Mouse (Mus musculus): ENCODE results near the gene 1700001K19Rik. TPM values are rescaled to one million over a fixed set of nuclear protein-coding genes. Genes with fewer than 3 reads are reported as not detected.
A peak's percentile ranks its signal among the peaks of the same experiment; 100 is the strongest.
"Not testable (repeated sequence)": the region's sequence is repeated elsewhere in the genome, so short reads cannot be mapped to it uniquely, and the experiment has no call there.

1700001K19Rik gene
- polyA plus RNA-seq, 1 experiment = not detected

DNA sequence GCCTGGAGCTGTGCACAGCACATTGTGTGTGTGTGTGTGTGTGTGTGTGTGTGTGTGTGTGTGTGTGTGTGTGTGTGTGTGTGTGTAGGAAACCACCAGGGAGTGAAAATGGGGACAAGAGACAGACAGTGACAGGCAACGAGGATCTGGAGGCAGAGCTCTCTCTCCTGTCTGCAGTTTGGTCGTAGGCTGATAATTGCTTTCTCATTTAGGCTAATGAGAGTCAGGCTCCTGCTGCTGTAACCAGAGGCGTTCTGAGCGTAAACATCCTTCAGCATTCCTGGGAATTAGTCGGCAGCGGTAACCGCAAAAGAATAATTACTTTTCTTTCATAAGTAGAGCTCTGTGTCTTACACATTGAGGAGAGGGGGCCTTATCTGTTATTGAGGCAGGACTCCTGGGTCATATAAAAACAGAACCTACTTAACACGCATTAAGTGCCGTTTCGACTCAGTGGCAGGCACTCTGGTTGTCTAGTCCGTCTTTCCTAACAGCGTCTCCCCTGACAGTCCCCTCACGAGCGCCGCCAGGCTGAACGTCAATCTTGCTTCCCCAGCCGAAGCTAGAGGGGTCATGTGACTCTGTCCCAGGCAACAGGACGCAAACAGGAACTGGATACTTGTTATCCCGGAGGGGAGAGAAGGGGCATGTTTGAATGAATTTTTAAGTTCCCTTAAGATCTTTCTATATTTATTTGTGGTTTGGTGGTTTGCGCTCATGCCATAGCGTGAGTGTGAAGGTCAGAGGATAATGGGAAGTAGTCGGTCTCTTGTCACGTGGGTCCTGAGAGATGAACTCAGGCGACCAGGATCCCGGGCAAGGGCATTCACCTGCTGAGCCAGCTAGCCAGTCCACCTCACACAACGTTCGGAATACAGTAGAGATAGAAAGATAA lies 24.2 kb upstream of the 1700001K19Rik start:
- peak overlapping the region; percentile 56 for H3K4me3 ChIP-seq (replicated peaks; ENCODE audit: extremely low read depth, low read depth, low read length)
- peak; percentile 66 for DNase-seq
- 1% methylated on average over 27 of the region's 27 CpGs for WGBS
- peaks cover 6% of the 10 kb centered on the region; the same call in 1 of the 2 replicates for H3K4me1 ChIP-seq (ENCODE audit: control insufficient read depth, insufficient read depth, low read length)
- no peak for TF ChIP-seq POLR2A (IDR thresholded peaks at IDR 0.05; ENCODE audit: borderline replicate concordance, extremely low read depth, low read depth, low read length)

- H3K4me3 ChIP-seq (replicated peaks; ENCODE audit: extremely low read depth, low read depth, low read length); DNase-seq: not testable (repeated sequence)
- WGBS = 84% methylated on average over 4 of the region's 4 CpGs
These were observed 23.0 kb upstream of the 1700001K19Rik start for GRCm38 (mm10) chr12:110705419-110705818.

GRCm38 (mm10) chr12:110703682-110704081 lies 21.3 kb upstream of the 1700001K19Rik start:
- H3K4me3 ChIP-seq (replicated peaks; ENCODE audit: extremely low read depth, low read depth, low read length) = no peak overlapping the region
- peaks cover 6% of the 10 kb centered on the region; the same call in 1 of the 2 replicates for H3K4me1 ChIP-seq (ENCODE audit: control insufficient read depth, insufficient read depth, low read length)
- WGBS = 76% methylated on average over 7 of the region's 7 CpGs
- no peak for DNase-seq
- TF ChIP-seq CTCF (IDR thresholded peaks at IDR 0.05; ENCODE audit: insufficient read depth, low read length) = no peak
- TF ChIP-seq POLR2A (IDR thresholded peaks at IDR 0.05; ENCODE audit: borderline replicate concordance, extremely low read depth, low read depth, low read length) = no peak

More at GRCm38 (mm10) chr12:110705419-110705818, 23.0 kb upstream of the 1700001K19Rik start:
- not testable (repeated sequence) for H3K4me1 ChIP-seq (ENCODE audit: control insufficient read depth, insufficient read depth, low read length)

DNA sequence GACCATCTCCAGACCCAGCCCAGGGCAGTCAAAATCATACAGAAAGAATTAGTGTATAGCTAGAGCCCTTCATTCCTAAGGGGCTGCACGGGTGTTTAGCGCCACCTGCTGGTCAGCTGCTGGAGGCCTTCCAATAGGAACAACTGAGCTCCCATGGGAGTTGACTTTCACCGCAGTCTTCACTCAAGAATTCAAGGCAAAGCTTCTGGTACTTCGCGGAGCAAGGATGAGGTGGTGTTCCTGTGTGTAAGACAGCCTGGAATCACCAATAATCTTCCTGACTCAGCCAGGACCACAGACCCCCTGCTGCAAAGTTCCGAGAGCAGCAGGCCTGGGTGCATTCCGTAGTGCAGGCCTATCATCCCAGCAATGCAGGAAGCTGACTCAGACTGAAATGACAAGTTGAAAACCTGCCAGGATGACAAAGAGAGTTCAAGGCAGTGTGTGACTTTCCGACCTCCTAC lies 20.6 kb upstream of the 1700001K19Rik start:
- peak; percentile 87 for DNase-seq
- TF ChIP-seq POLR2A (IDR thresholded peaks at IDR 0.05; ENCODE audit: borderline replicate concordance, extremely low read depth, low read depth, low read length) (no peak), CTCF (IDR thresholded peaks at IDR 0.05; ENCODE audit: insufficient read depth, low read length) (peak; percentile 92)
- peaks cover 6% of the 10 kb centered on the region; the same call in 1 of the 2 replicates for H3K4me1 ChIP-seq (ENCODE audit: control insufficient read depth, insufficient read depth, low read length)
- WGBS = 14% methylated on average over 8 of the region's 8 CpGs
- H3K4me3 ChIP-seq (replicated peaks; ENCODE audit: extremely low read depth, low read depth, low read length) = no peak overlapping the region

GRCm38 (mm10) chr12:110702556-110702955 lies 20.1 kb upstream of the 1700001K19Rik start, which contains the start of gene Hsp90aa1:
Gene Hsp90aa1, minus strand, starts transcription at chr12:110702728.
- Histone ChIP-seq H3K4me3 (replicated peaks; ENCODE audit: extremely low read depth, low read depth, low read length) (no peak within 1 kb of the TSS), H3K4me1 (ENCODE audit: control insufficient read depth, insufficient read depth, low read length) (peaks cover 6% of the 10 kb centered on the region; the same call in 1 of the 2 replicates)
- TF ChIP-seq POLR2A (IDR thresholded peaks at IDR 0.05; ENCODE audit: borderline replicate concordance, extremely low read depth, low read depth, low read length) = no peak
- TF ChIP-seq CTCF (IDR thresholded peaks at IDR 0.05; ENCODE audit: insufficient read depth, low read length) = no peak
- 44% methylated on average over 4 of the region's 4 CpGs for WGBS
- DNase-seq = no peak

DNA sequence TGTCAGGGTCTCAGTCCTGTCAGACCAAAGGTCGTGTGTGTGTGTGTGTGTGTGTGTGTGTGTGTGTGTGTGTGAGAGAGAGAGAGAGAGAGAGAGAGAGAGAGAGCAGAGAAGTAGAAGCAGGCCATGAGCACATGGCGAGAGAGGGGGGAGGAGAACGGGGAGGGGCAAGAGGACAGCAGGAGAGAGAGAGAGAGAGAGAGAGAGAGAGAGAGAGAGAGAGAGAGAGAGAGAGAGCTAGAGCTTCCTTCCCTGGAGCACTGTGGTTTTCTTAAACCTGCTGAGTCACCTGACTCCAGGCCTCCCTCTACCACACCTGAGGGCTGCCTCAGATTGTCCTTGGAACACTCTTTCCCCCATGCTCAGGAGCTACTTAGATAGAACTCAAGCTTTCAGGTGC lies 18.9 kb upstream of the 1700001K19Rik start:
- H3K4me3 ChIP-seq (replicated peaks; ENCODE audit: extremely low read depth, low read depth, low read length); H3K4me1 ChIP-seq (ENCODE audit: control insufficient read depth, insufficient read depth, low read length); DNase-seq: not testable (repeated sequence)
- WGBS = 27% methylated on average over 3 of the region's 3 CpGs

GRCm38 (mm10) chr12:110700730-110701129 lies 18.3 kb upstream of the 1700001K19Rik start:
- DNase-seq = no peak
- TF ChIP-seq POLR2A (IDR thresholded peaks at IDR 0.05; ENCODE audit: borderline replicate concordance, extremely low read depth, low read depth, low read length) = no peak
- Histone ChIP-seq H3K4me3 (replicated peaks; ENCODE audit: extremely low read depth, low read depth, low read length) (no peak overlapping the region), H3K4me1 (ENCODE audit: control insufficient read depth, insufficient read depth, low read length) (no peaks in the 10 kb centered on the region)
- 66% methylated on average over 2 of the region's 2 CpGs for WGBS

DNA sequence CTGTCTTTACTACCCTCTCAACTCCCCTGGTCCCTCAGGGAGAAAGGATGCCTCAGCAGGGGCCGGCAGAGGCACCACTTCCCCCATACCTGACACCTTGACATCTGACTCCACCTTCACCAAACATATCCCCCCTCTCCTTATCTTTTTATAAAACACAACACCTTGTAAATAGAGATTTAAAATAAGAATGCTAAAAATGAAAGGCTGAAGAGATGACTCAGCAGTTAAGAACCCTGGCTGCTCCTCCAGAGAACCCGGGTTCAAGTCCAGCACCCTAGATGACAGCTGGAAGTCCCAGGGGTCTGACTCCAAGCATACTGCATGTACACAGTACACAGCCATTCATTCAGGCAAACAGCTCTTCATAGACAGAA lies 16.7 kb upstream of the 1700001K19Rik start:
- TF ChIP-seq CTCF (IDR thresholded peaks at IDR 0.05; ENCODE audit: insufficient read depth, low read length) (no peak), POLR2A (IDR thresholded peaks at IDR 0.05; ENCODE audit: borderline replicate concordance, extremely low read depth, low read depth, low read length) (no peak)
- no peaks in the 10 kb centered on the region; the same call in 1 of the 2 replicates for H3K4me1 ChIP-seq (ENCODE audit: control insufficient read depth, insufficient read depth, low read length)
- DNase-seq = no peak
- no peak overlapping the region for H3K4me3 ChIP-seq (replicated peaks; ENCODE audit: extremely low read depth, low read depth, low read length)
- 35% methylated on average over 2 of the region's 2 CpGs for WGBS

- Histone ChIP-seq H3K4me3 (replicated peaks; ENCODE audit: extremely low read depth, low read depth, low read length) (no peak overlapping the region), H3K4me1 (ENCODE audit: control insufficient read depth, insufficient read depth, low read length) (no peaks in the 10 kb centered on the region; the same call in 1 of the 2 replicates)
- TF ChIP-seq POLR2A (IDR thresholded peaks at IDR 0.05; ENCODE audit: borderline replicate concordance, extremely low read depth, low read depth, low read length) (no peak), CTCF (IDR thresholded peaks at IDR 0.05; ENCODE audit: insufficient read depth, low read length) (no peak)
- WGBS = 51% methylated on average over 15 of the region's 15 CpGs
- no peak for DNase-seq
These were observed 16.2 kb upstream of the 1700001K19Rik start for GRCm38 (mm10) chr12:110698523-110699170.

GRCm38 (mm10) chr12:110698080-110698479 lies 15.7 kb upstream of the 1700001K19Rik start:
- DNase-seq = no peak
- no peak overlapping the region for H3K4me3 ChIP-seq (replicated peaks; ENCODE audit: extremely low read depth, low read depth, low read length)
- TF ChIP-seq POLR2A (IDR thresholded peaks at IDR 0.05; ENCODE audit: borderline replicate concordance, extremely low read depth, low read depth, low read length) = no peak
- TF ChIP-seq CTCF (IDR thresholded peaks at IDR 0.05; ENCODE audit: insufficient read depth, low read length) = no peak
- no peaks in the 10 kb centered on the region; the same call in 1 of the 2 replicates for H3K4me1 ChIP-seq (ENCODE audit: control insufficient read depth, insufficient read depth, low read length)
- 72% methylated on average over 1 of the region's 1 CpGs for WGBS

Data from lung, adult 2 months (tissue).